In genomic region chr2:25210686-25211085, GRCm38 (mm10) we compare ENCODE assay signal across 8 mouse cellular contexts. TPM values are rescaled to one million over a fixed set of nuclear protein-coding genes. Genes with fewer than 3 reads are reported as not detected.
DNase-seq lines count a peak whose midpoint lies in the region; ATAC-seq and TF ChIP-seq lines count a peak whose summit lies in the region.

No protein-coding gene starts in this region.

- no peak for DNase-seq in kidney, adult 2 months
- DNase-seq in kidney, postnatal 25 days, result no peak
- no peak for DNase-seq in hindbrain, embryonic 14.5 days (ENCODE audit: low spot score)
- DNase-seq in embryo, embryonic 9.5 days (ENCODE audit: extremely low spot score), result no peak
- no peak for DNase-seq in thymus, adult 18-20 months
- no peak for DNase-seq in embryo, embryonic 11 days

- peaks cover 31% of the 10 kb centered on the region for H3K4me1 ChIP-seq in kidney, adult 2 months (ENCODE audit: control insufficient read depth, insufficient read depth, low read length)
- H3K4me1 ChIP-seq in bone marrow macrophage, adult 2 months (ENCODE audit: control insufficient read depth, insufficient read depth, low read length), result peaks cover 11% of the 10 kb centered on the region
- H3K4me1 ChIP-seq in hindbrain, embryonic 14.5 days (replicated peaks; ENCODE audit: control insufficient read depth, insufficient read depth, low read length), result peaks cover 17% of the 10 kb centered on the region
- peaks cover 22% of the 10 kb centered on the region for H3K4me1 ChIP-seq in midbrain, embryonic 12.5 days

- TF ChIP-seq CTCF in kidney, adult 2 months (conservative IDR thresholded peaks at IDR 0.05; ENCODE audit: insufficient read depth, insufficient read length, low read depth, low read length), result no peak
- TF ChIP-seq CTCF in bone marrow macrophage, adult 2 months (IDR thresholded peaks at IDR 0.05; ENCODE audit: low read depth, low read length), result no peak

- peak overlapping the region; percentile 90 for H3K4me2 ChIP-seq in hindbrain, embryonic 14.5 days (replicated peaks)
- H3K4me2 ChIP-seq in midbrain, embryonic 12.5 days (replicated peaks), result peak overlapping the region; percentile 96

- peak overlapping the region; percentile 92 for H3K27ac ChIP-seq in kidney, adult 2 months (ENCODE audit: insufficient read depth, low read depth, low read length)
- H3K27ac ChIP-seq in bone marrow macrophage, adult 2 months (ENCODE audit: insufficient read depth, low read depth, low read length), result peak overlapping the region; percentile 58; the same call in 1 of the 2 replicates
- peak overlapping the region; percentile 93 for H3K27ac ChIP-seq in hindbrain, embryonic 14.5 days
- H3K27ac ChIP-seq in midbrain, embryonic 12.5 days (replicated peaks), result peak overlapping the region; percentile 87

- no peak for TF ChIP-seq POLR2A in kidney, adult 2 months (IDR thresholded peaks at IDR 0.05; ENCODE audit: low read depth, low read length)
- TF ChIP-seq POLR2A in bone marrow macrophage, adult 2 months (IDR thresholded peaks at IDR 0.05; ENCODE audit: borderline replicate concordance, low read depth, low read length), result no peak

- WGBS in kidney, adult 2 months, result under 1% methylated on average over 24 of the region's 24 CpGs
- under 1% methylated on average over 24 of the region's 24 CpGs for WGBS in hindbrain, embryonic 14.5 days
- under 1% methylated on average over 24 of the region's 24 CpGs for WGBS in midbrain, embryonic 12.5 days

- H3K36me3 ChIP-seq in kidney, adult 2 months (ENCODE audit: control insufficient read depth, insufficient read depth, low read length), result no peaks in the 10 kb centered on the region
- H3K36me3 ChIP-seq in hindbrain, embryonic 14.5 days (replicated peaks; ENCODE audit: control insufficient read depth, insufficient read depth), result peaks cover 26% of the 10 kb centered on the region
- peaks cover 27% of the 10 kb centered on the region for H3K36me3 ChIP-seq in midbrain, embryonic 12.5 days

- no peaks in the 10 kb centered on the region for H3K27me3 ChIP-seq in kidney, adult 2 months (replicated peaks; ENCODE audit: control insufficient read depth, insufficient read depth, low read length)
- no peaks in the 10 kb centered on the region for H3K27me3 ChIP-seq in hindbrain, embryonic 14.5 days (ENCODE audit: control insufficient read depth, insufficient read depth, low read length)
- H3K27me3 ChIP-seq in midbrain, embryonic 12.5 days, result peaks cover 9% of the 10 kb centered on the region; the same call in 1 of the 2 replicates

- peak overlapping the region; percentile 95 for H3K9ac ChIP-seq in hindbrain, embryonic 14.5 days
- peak overlapping the region; percentile 89 for H3K9ac ChIP-seq in midbrain, embryonic 12.5 days (replicated peaks)

- ATAC-seq in hindbrain, embryonic 14.5 days (ENCODE audit: low FRiP score), result no peak; the same call in 1 of the 2 replicates
- ATAC-seq in midbrain, embryonic 12.5 days (ENCODE audit: low FRiP score, low read depth), result no peak; the same call in 1 of the 2 replicates

- no peaks in the 10 kb centered on the region for H3K9me3 ChIP-seq in hindbrain, embryonic 14.5 days (ENCODE audit: control insufficient read depth, low read length)
- no peaks in the 10 kb centered on the region for H3K9me3 ChIP-seq in midbrain, embryonic 12.5 days

- peak overlapping the region; percentile 95 for H3K4me3 ChIP-seq in kidney, adult 2 months (ENCODE audit: insufficient read depth, low read depth, low read length)
- H3K4me3 ChIP-seq in bone marrow macrophage, adult 2 months (ENCODE audit: insufficient read depth, low read length), result peak overlapping the region; percentile 97
- peak overlapping the region; percentile 97 for H3K4me3 ChIP-seq in hindbrain, embryonic 14.5 days (replicated peaks; ENCODE audit: low read length)
- peak overlapping the region; percentile 90 for H3K4me3 ChIP-seq in midbrain, embryonic 12.5 days

RNA-seq across cellular contexts. Expression of gene Nelfb, which starts 0.6 kb away (rescaled TPM):
- 62.6 and 70.5 TPM in 2 replicates for polyA plus RNA-seq in kidney, adult 2 months (2012; rRNA removed)
- 33.3 and 35.7 TPM in 2 replicates for polyA plus RNA-seq in bone marrow macrophage, adult 2 months (2012; ENCODE audit: insufficient read depth, insufficient read length, missing spikeins)
- polyA plus RNA-seq in hindbrain, embryonic 14.5 days (2014; fragmentation: Nextera tagmentation; extraction: Ambion mirVana), result 88.0 and 91.6 TPM in 2 replicates
- 118 and 123 TPM in 2 replicates for polyA plus RNA-seq in midbrain, embryonic 12.5 days (2016; fragmentation: Nextera tagmentation; extraction: Ambion mirVana)

RNA-seq across cellular contexts. Expression of gene Stpg3, which starts 3.8 kb away (rescaled TPM):
- polyA plus RNA-seq in kidney, adult 2 months (2012; rRNA removed), result 0.42 and 0.68 TPM in 2 replicates
- polyA plus RNA-seq in bone marrow macrophage, adult 2 months (2012; ENCODE audit: insufficient read depth, insufficient read length, missing spikeins), result not detected in 2 replicates
- not detected in 2 replicates for polyA plus RNA-seq in hindbrain, embryonic 14.5 days (2014; fragmentation: Nextera tagmentation; extraction: Ambion mirVana)
- not detected in 2 replicates for polyA plus RNA-seq in midbrain, embryonic 12.5 days (2016; fragmentation: Nextera tagmentation; extraction: Ambion mirVana)

RNA-seq across cellular contexts. Expression of gene Fam166a, which starts 7.9 kb away (rescaled TPM):
- polyA plus RNA-seq in kidney, adult 2 months (2012; rRNA removed), result 0.55 and 0.58 TPM in 2 replicates
- not detected in 2 replicates for polyA plus RNA-seq in bone marrow macrophage, adult 2 months (2012; ENCODE audit: insufficient read depth, insufficient read length, missing spikeins)
- polyA plus RNA-seq in hindbrain, embryonic 14.5 days (2014; fragmentation: Nextera tagmentation; extraction: Ambion mirVana), result not detected in 2 replicates
- polyA plus RNA-seq in midbrain, embryonic 12.5 days (2016; fragmentation: Nextera tagmentation; extraction: Ambion mirVana), result 0.21 and 1.6 TPM in 2 replicates

RNA-seq across cellular contexts. Expression of gene Tubb4b, which starts 13.8 kb away (rescaled TPM):
- 313 and 314 TPM in 2 replicates for polyA plus RNA-seq in kidney, adult 2 months (2012; rRNA removed)
- 124 and 135 TPM in 2 replicates for polyA plus RNA-seq in bone marrow macrophage, adult 2 months (2012; ENCODE audit: insufficient read depth, insufficient read length, missing spikeins)
- 382 and 411 TPM in 2 replicates for polyA plus RNA-seq in hindbrain, embryonic 14.5 days (2014; fragmentation: Nextera tagmentation; extraction: Ambion mirVana)
- 460 and 476 TPM in 2 replicates for polyA plus RNA-seq in midbrain, embryonic 12.5 days (2016; fragmentation: Nextera tagmentation; extraction: Ambion mirVana)

RNA-seq across cellular contexts. Expression of gene Tor4a, which starts 14.0 kb away (rescaled TPM):
- 21.8 and 26.9 TPM in 2 replicates for polyA plus RNA-seq in kidney, adult 2 months (2012; rRNA removed)
- 72.2 and 73.2 TPM in 2 replicates for polyA plus RNA-seq in bone marrow macrophage, adult 2 months (2012; ENCODE audit: insufficient read depth, insufficient read length, missing spikeins)
- polyA plus RNA-seq in hindbrain, embryonic 14.5 days (2014; fragmentation: Nextera tagmentation; extraction: Ambion mirVana), result 2.0 and 2.2 TPM in 2 replicates
- 1.4 and 1.6 TPM in 2 replicates for polyA plus RNA-seq in midbrain, embryonic 12.5 days (2016; fragmentation: Nextera tagmentation; extraction: Ambion mirVana)
